Mouse (Mus musculus): Measurements from ENCODE around the gene Lpar1. TPM values are rescaled to one million over a fixed set of nuclear protein-coding genes. Genes with fewer than 3 reads are reported as not detected.

Lpar1 gene
- total RNA-seq, 1 experiment, result 44.2 TPM

- in situ Hi-C loops (cut with MboI; ENCODE audit: low sequenced_read_pairs in 2 of 2, unreplicated experiment in 2 of 2), result no loop called here
- Histone ChIP-seq H3K36me3 (ENCODE audit: control insufficient read depth, insufficient read depth, low read length, poor library complexity, severe bottlenecking) (no peaks in the 10 kb centered on the region), H3K27ac (ENCODE audit: insufficient read depth, low read depth, low read length, poor library complexity, severe bottlenecking) (no peak overlapping the region), H3K4me1 (ENCODE audit: control insufficient read depth in 2 of 2, insufficient read depth in 2 of 2, low read length in 2 of 2, poor library complexity in 1 of 2) (no peaks in the 10 kb centered on the region), H3K9me3 (ENCODE audit: control insufficient read depth, insufficient read depth, low read depth, low read length) (no peaks in the 10 kb centered on the region), H3K4me3 (ENCODE audit: insufficient read depth in 1 of 2, low read depth in 1 of 2, low read length in 2 of 2, poor library complexity in 1 of 2, severe bottlenecking in 1 of 2) (no peak overlapping the region), H3K9ac (ENCODE audit: insufficient read depth, low read depth, low read length, poor library complexity, severe bottlenecking) (no peak overlapping the region)
- no peak for DNase-seq (ENCODE audit: low read depth, low spot score)
- TF ChIP-seq ZNF384 (IDR thresholded peaks at IDR 0.05; ENCODE audit: low read depth, low read length), result no peak
- TF ChIP-seq CHD2 (IDR thresholded peaks at IDR 0.05; ENCODE audit: low read depth, low read length), result no peak
- TF ChIP-seq MAFK (IDR thresholded peaks at IDR 0.05; ENCODE audit: insufficient read depth, low read depth, low read length), result no peak
- no peak for TF ChIP-seq ZC3H11A (IDR thresholded peaks at IDR 0.05; ENCODE audit: borderline replicate concordance, low read depth, low read length)
- TF ChIP-seq HCFC1 (IDR thresholded peaks at IDR 0.05; ENCODE audit: borderline replicate concordance, insufficient read depth, low read length), result no peak
These were observed 18.7 kb upstream of the Lpar1 start for GRCm38 (mm10) chr4:58572446-58572845.

GRCm38 (mm10) chr4:58571661-58572060 is 18.0 kb upstream of the Lpar1 start:
- Histone ChIP-seq H3K4me3 (ENCODE audit: insufficient read depth in 1 of 2, low read depth in 1 of 2, low read length in 2 of 2, poor library complexity in 1 of 2, severe bottlenecking in 1 of 2) (no peak overlapping the region), H3K36me3 (ENCODE audit: control insufficient read depth, insufficient read depth, low read length, poor library complexity, severe bottlenecking) (no peaks in the 10 kb centered on the region), H3K4me1 (ENCODE audit: control insufficient read depth in 2 of 2, insufficient read depth in 2 of 2, low read length in 2 of 2, poor library complexity in 1 of 2) (no peaks in the 10 kb centered on the region), H3K27ac (ENCODE audit: insufficient read depth, low read depth, low read length, poor library complexity, severe bottlenecking) (no peak overlapping the region), H3K9me3 (ENCODE audit: control insufficient read depth, insufficient read depth, low read depth, low read length) (no peaks in the 10 kb centered on the region), H3K9ac (ENCODE audit: insufficient read depth, low read depth, low read length, poor library complexity, severe bottlenecking) (no peak overlapping the region)
- DNase-seq (ENCODE audit: low read depth, low spot score), result no peak
- in situ Hi-C loops (cut with MboI; ENCODE audit: low sequenced_read_pairs in 2 of 2, unreplicated experiment in 2 of 2), result no loop called here
- TF ChIP-seq HCFC1 (IDR thresholded peaks at IDR 0.05; ENCODE audit: borderline replicate concordance, insufficient read depth, low read length), result no peak
- no peak for TF ChIP-seq MAFK (IDR thresholded peaks at IDR 0.05; ENCODE audit: insufficient read depth, low read depth, low read length)
- no peak for TF ChIP-seq ZNF384 (IDR thresholded peaks at IDR 0.05; ENCODE audit: low read depth, low read length)
- no peak for TF ChIP-seq ZC3H11A (IDR thresholded peaks at IDR 0.05; ENCODE audit: borderline replicate concordance, low read depth, low read length)
- TF ChIP-seq CHD2 (IDR thresholded peaks at IDR 0.05; ENCODE audit: low read depth, low read length), result no peak

- DNase-seq (ENCODE audit: low read depth, low spot score), result no peak
- in situ Hi-C loops (cut with MboI; ENCODE audit: low sequenced_read_pairs in 2 of 2, unreplicated experiment in 2 of 2), result no loop called here
- no peak overlapping the region for H3K27ac ChIP-seq (ENCODE audit: insufficient read depth, low read depth, low read length, poor library complexity, severe bottlenecking)
These were observed 17.5 kb upstream of the Lpar1 start for GRCm38 (mm10) chr4:58571232-58571631.

GRCm38 (mm10) chr4:58568486-58568885 is 14.8 kb upstream of the Lpar1 start:
- DNase-seq (ENCODE audit: low read depth, low spot score), result no peak
- Histone ChIP-seq H3K4me3 (ENCODE audit: insufficient read depth in 1 of 2, low read depth in 1 of 2, low read length in 2 of 2, poor library complexity in 1 of 2, severe bottlenecking in 1 of 2) (no peak overlapping the region), H3K9ac (ENCODE audit: insufficient read depth, low read depth, low read length, poor library complexity, severe bottlenecking) (no peak overlapping the region), H3K27ac (ENCODE audit: insufficient read depth, low read depth, low read length, poor library complexity, severe bottlenecking) (no peak overlapping the region), H3K4me1 (ENCODE audit: control insufficient read depth in 2 of 2, insufficient read depth in 2 of 2, low read length in 2 of 2, poor library complexity in 1 of 2) (no peaks in the 10 kb centered on the region), H3K36me3 (ENCODE audit: control insufficient read depth, insufficient read depth, low read length, poor library complexity, severe bottlenecking) (no peaks in the 10 kb centered on the region), H3K9me3 (ENCODE audit: control insufficient read depth, insufficient read depth, low read depth, low read length) (no peaks in the 10 kb centered on the region)
- in situ Hi-C loops (cut with MboI; ENCODE audit: low sequenced_read_pairs in 2 of 2, unreplicated experiment in 2 of 2), result no loop called here
- TF ChIP-seq ZC3H11A (IDR thresholded peaks at IDR 0.05; ENCODE audit: borderline replicate concordance, low read depth, low read length), result no peak
- no peak for TF ChIP-seq MAFK (IDR thresholded peaks at IDR 0.05; ENCODE audit: insufficient read depth, low read depth, low read length)
- TF ChIP-seq HCFC1 (IDR thresholded peaks at IDR 0.05; ENCODE audit: borderline replicate concordance, insufficient read depth, low read length), result no peak
- no peak for TF ChIP-seq ZNF384 (IDR thresholded peaks at IDR 0.05; ENCODE audit: low read depth, low read length)
- no peak for TF ChIP-seq CHD2 (IDR thresholded peaks at IDR 0.05; ENCODE audit: low read depth, low read length)

More at GRCm38 (mm10) chr4:58571232-58571631, 17.5 kb upstream of the Lpar1 start:
- Histone ChIP-seq H3K9me3 (ENCODE audit: control insufficient read depth, insufficient read depth, low read depth, low read length) (no peaks in the 10 kb centered on the region), H3K36me3 (ENCODE audit: control insufficient read depth, insufficient read depth, low read length, poor library complexity, severe bottlenecking) (no peaks in the 10 kb centered on the region), H3K9ac (ENCODE audit: insufficient read depth, low read depth, low read length, poor library complexity, severe bottlenecking) (no peak overlapping the region), H3K4me3 (ENCODE audit: insufficient read depth in 1 of 2, low read depth in 1 of 2, low read length in 2 of 2, poor library complexity in 1 of 2, severe bottlenecking in 1 of 2) (no peak overlapping the region), H3K4me1 (ENCODE audit: control insufficient read depth in 2 of 2, insufficient read depth in 2 of 2, low read length in 2 of 2, poor library complexity in 1 of 2) (no peaks in the 10 kb centered on the region)
- no peak for TF ChIP-seq ZC3H11A (IDR thresholded peaks at IDR 0.05; ENCODE audit: borderline replicate concordance, low read depth, low read length)
- no peak for TF ChIP-seq HCFC1 (IDR thresholded peaks at IDR 0.05; ENCODE audit: borderline replicate concordance, insufficient read depth, low read length)
- no peak for TF ChIP-seq ZNF384 (IDR thresholded peaks at IDR 0.05; ENCODE audit: low read depth, low read length)
- no peak for TF ChIP-seq CHD2 (IDR thresholded peaks at IDR 0.05; ENCODE audit: low read depth, low read length)
- no peak for TF ChIP-seq MAFK (IDR thresholded peaks at IDR 0.05; ENCODE audit: insufficient read depth, low read depth, low read length)

- no peaks in the 10 kb centered on the region for H3K9me3 ChIP-seq (ENCODE audit: control insufficient read depth, insufficient read depth, low read depth, low read length)
- in situ Hi-C loops (cut with MboI; ENCODE audit: low sequenced_read_pairs in 2 of 2, unreplicated experiment in 2 of 2), result no loop called here
- H3K4me1 ChIP-seq (ENCODE audit: control insufficient read depth in 2 of 2, insufficient read depth in 2 of 2, low read length in 2 of 2, poor library complexity in 1 of 2), result no peaks in the 10 kb centered on the region
- no peak overlapping the region for H3K9ac ChIP-seq (ENCODE audit: insufficient read depth, low read depth, low read length, poor library complexity, severe bottlenecking)
- no peak overlapping the region for H3K27ac ChIP-seq (ENCODE audit: insufficient read depth, low read depth, low read length, poor library complexity, severe bottlenecking)
- DNase-seq (ENCODE audit: low read depth, low spot score), result no peak
- no peaks in the 10 kb centered on the region for H3K36me3 ChIP-seq (ENCODE audit: control insufficient read depth, insufficient read depth, low read length, poor library complexity, severe bottlenecking)
- H3K4me3 ChIP-seq (ENCODE audit: insufficient read depth in 1 of 2, low read depth in 1 of 2, low read length in 2 of 2, poor library complexity in 1 of 2, severe bottlenecking in 1 of 2), result no peak overlapping the region
- TF ChIP-seq ZC3H11A (IDR thresholded peaks at IDR 0.05; ENCODE audit: borderline replicate concordance, low read depth, low read length) (no peak), MAFK (IDR thresholded peaks at IDR 0.05; ENCODE audit: insufficient read depth, low read depth, low read length) (no peak), CHD2 (IDR thresholded peaks at IDR 0.05; ENCODE audit: low read depth, low read length) (no peak), HCFC1 (IDR thresholded peaks at IDR 0.05; ENCODE audit: borderline replicate concordance, insufficient read depth, low read length) (no peak), ZNF384 (IDR thresholded peaks at IDR 0.05; ENCODE audit: low read depth, low read length) (no peak)
These were observed 9.1 kb upstream of the Lpar1 start for GRCm38 (mm10) chr4:58562776-58563175.

Data from ES-E14 (cell line).